9 mouse cellular contexts compared by ENCODE assay signal in the genomic region with DNA sequence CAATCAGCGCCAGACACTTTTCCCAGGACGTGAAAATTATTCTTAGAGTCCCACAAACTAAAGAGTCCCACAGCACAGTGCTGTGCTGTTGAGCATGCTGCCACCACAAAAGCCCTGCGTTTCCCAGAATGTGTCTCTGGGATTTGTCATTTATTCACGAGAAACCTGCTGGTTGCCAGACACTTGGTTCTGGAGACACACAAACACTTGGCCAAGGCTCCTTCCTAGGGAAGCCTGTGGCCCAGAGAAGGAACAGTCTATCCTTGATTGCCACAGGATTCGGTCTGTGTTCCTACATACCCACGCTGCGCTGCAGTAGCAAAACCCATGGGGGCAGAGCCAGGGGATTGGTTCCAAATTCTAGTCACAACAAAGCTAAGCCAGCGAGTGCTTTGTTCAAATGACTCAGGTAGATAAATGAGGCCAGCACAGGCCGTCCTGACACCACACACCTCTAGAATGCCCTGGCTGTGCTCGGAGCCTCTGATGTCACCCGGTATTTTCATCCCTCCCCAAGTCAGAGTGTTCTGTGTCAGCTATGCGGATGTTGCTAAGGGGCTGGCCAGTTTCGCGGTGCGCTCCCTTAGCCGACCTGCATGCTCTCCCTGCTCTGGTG.
DNase-seq lines count a peak whose midpoint lies in the region; ATAC-seq and TF ChIP-seq lines count a peak whose summit lies in the region.
"Had no signal": no experiment of that assay in that cellular context is flagged by ENCODE, and none has a peak within 500 bp of the region (broad histone marks: within the 10 kb centered on the region; RNA-seq: fewer than 3 reads in every experiment).

No protein-coding gene starts in this region.

- peak overlapping the region; percentile 19; the same call in 1 of the 2 replicates for H3K9ac ChIP-seq in forebrain, embryonic 16.5 days (replicated peaks; ENCODE audit: low read depth, low read length)
- no peak overlapping the region for H3K9ac ChIP-seq in kidney, postnatal 0 days (ENCODE audit: low read depth, low read length)
- H3K9ac ChIP-seq: liver, embryonic 13.5 days had no signal

- no peaks in the 10 kb centered on the region for H3K27me3 ChIP-seq in forebrain, embryonic 16.5 days (replicated peaks; ENCODE audit: control insufficient read depth, insufficient read depth, low read length)
- no peaks in the 10 kb centered on the region for H3K27me3 ChIP-seq in kidney, postnatal 0 days (ENCODE audit: insufficient read depth, low read length)
- H3K27me3 ChIP-seq: liver, embryonic 13.5 days had no signal

- H3K4me2 ChIP-seq in forebrain, embryonic 16.5 days (ENCODE audit: low read length): peak overlapping the region; percentile 49
- H3K4me2 ChIP-seq in kidney, postnatal 0 days (ENCODE audit: low read length): peak overlapping the region; percentile 23; the same call in 1 of the 2 replicates
- H3K4me2 ChIP-seq: liver, embryonic 13.5 days had no signal

- 30% methylated on average over 16 of the region's 16 CpGs for WGBS in forebrain, embryonic 16.5 days
- 66% methylated on average over 16 of the region's 16 CpGs for WGBS in kidney, postnatal 0 days

- no peaks in the 10 kb centered on the region for H3K36me3 ChIP-seq in forebrain, embryonic 16.5 days (ENCODE audit: control insufficient read depth, insufficient read depth)
- no peaks in the 10 kb centered on the region for H3K36me3 ChIP-seq in kidney, postnatal 0 days (ENCODE audit: insufficient read depth, low read length)
- H3K36me3 ChIP-seq: liver, embryonic 13.5 days had no signal

- peak; percentile 38 for DNase-seq in gastrocnemius, postnatal 25 days
- no peak for DNase-seq in gastrocnemius, postnatal 36 days
- DNase-seq in Muller cell, postnatal 12 days (ENCODE audit: inconsistent ontology term): peak; percentile 58
- DNase-seq in kidney, postnatal 0 days (ENCODE audit: low spot score): no peak
- DNase-seq in right cerebral cortex, postnatal 36 days (ENCODE audit: low spot score in 2 of 2): peak; percentile 11 to 17
- DNase-seq in adrenal gland, postnatal 4 days (ENCODE audit: low spot score in 2 of 2): no peak
- no peak for DNase-seq in natural killer cell, adult 2 months (ENCODE audit: low spot score in 2 of 2)

- ATAC-seq in forebrain, embryonic 16.5 days: peak; percentile 54
- ATAC-seq in kidney, postnatal 0 days (replicated peaks; ENCODE audit: low FRiP score, low read depth): no peak

- H3K27ac ChIP-seq in forebrain, embryonic 16.5 days (ENCODE audit: low read length): no peak overlapping the region
- H3K27ac ChIP-seq in kidney, postnatal 0 days: no peak overlapping the region
- H3K27ac ChIP-seq: liver, embryonic 13.5 days had no signal

- no peaks in the 10 kb centered on the region for H3K9me3 ChIP-seq in forebrain, embryonic 16.5 days (ENCODE audit: control insufficient read depth, low read length)
- no peaks in the 10 kb centered on the region for H3K9me3 ChIP-seq in kidney, postnatal 0 days (replicated peaks; ENCODE audit: low read length)
- H3K9me3 ChIP-seq: liver, embryonic 13.5 days had no signal

- no peak for TF ChIP-seq CTCF in kidney, postnatal 0 days (IDR thresholded peaks at IDR 0.05; ENCODE audit: low read depth)

- intact Hi-C loops in gastrocnemius, postnatal 36 days (cut with DNase I): loop anchor here (5.0 kb wide), 3 partner anchors 337 to 547 kb away; a partner anchor contains a TSS

- peak overlapping the region; percentile 20 for H3K4me3 ChIP-seq in forebrain, embryonic 16.5 days (replicated peaks; ENCODE audit: low read length)
- H3K4me3 ChIP-seq in kidney, postnatal 0 days (replicated peaks; ENCODE audit: low read depth, low read length): no peak overlapping the region
- H3K4me3 ChIP-seq: liver, embryonic 13.5 days had no signal

- H3K4me1 ChIP-seq in forebrain, embryonic 16.5 days (replicated peaks; ENCODE audit: control insufficient read depth, insufficient read depth, low read length): peaks cover 32% of the 10 kb centered on the region
- H3K4me1 ChIP-seq in kidney, postnatal 0 days (replicated peaks; ENCODE audit: insufficient read depth, low read length): peaks cover 6% of the 10 kb centered on the region

Comparison
In these comparisons a context has a peak if more than half of its experiments do, and no peak if none do; other contexts are left out.
1. DNase-seq: peak in gastrocnemius, postnatal 25 days (single experiment), Muller cell, postnatal 12 days (single experiment) and right cerebral cortex, postnatal 36 days (2 of 2); none in gastrocnemius, postnatal 36 days (0 of 2), kidney, postnatal 0 days (single experiment), adrenal gland, postnatal 4 days (0 of 2) and natural killer cell, adult 2 months (0 of 2).